Mouse (Mus musculus) hindbrain, embryonic 10.5 days (tissue): ENCODE results near the gene Lrrc23. TPM values are rescaled to one million over a fixed set of nuclear protein-coding genes. Genes with fewer than 3 reads are reported as not detected.

Source experiments
- DNase-seq: peaks from one replicate; pipeline ENCODE4 v3.0.0-alpha.2; 2017; ENCODE audit warnings: low spot score
- H3K27ac ChIP-seq: fragments of 300-500 bp; sonication (generic); 2 replicates; pipeline ENCODE4 v1.5.1; 2016; ENCODE audit warnings: mild to moderate bottlenecking, moderate library complexity
- H3K27me3 ChIP-seq: fragments of 300-500 bp; sonication (generic); 2 replicates; pipeline ENCODE4 v1.6.1; 2016; ENCODE audit warnings: mild to moderate bottlenecking; ENCODE audit not compliant: poor library complexity, insufficient read depth, severe bottlenecking
- H3K36me3 ChIP-seq: fragments of 300-500 bp; sonication (generic); 2 replicates; pipeline ENCODE4 v1.6.1; 2016; ENCODE audit warnings: mild to moderate bottlenecking, moderate library complexity
- H3K4me1 ChIP-seq: fragments of 300-500 bp; sonication (generic); replicated peaks from 2 replicates; pipeline ENCODE4 v1.6.1; 2016; ENCODE audit warnings: mild to moderate bottlenecking
- H3K4me3 ChIP-seq: fragments of 300-500 bp; sonication (generic); 2 replicates; pipeline ENCODE4 v1.5.1; 2016; ENCODE audit warnings: mild to moderate bottlenecking, moderate library complexity
- H3K9me3 ChIP-seq: fragments of 300-500 bp; sonication (generic); 2 replicates; pipeline ENCODE4 v1.6.1; 2016; ENCODE audit warnings: mild to moderate bottlenecking, moderate library complexity
- WGBS: fragments of 180-500 bp; shearing (Covaris S2); methylation state at CpG from one replicate; pipeline ENCODE4 v1.1.7; 2016; 5-methylcytosine and 5-hydroxymethylcytosine counted together
- polyA plus RNA-seq: library from polyadenylated mRNA; unstranded; fragments of >200 nt; fragmentation: Nextera tagmentation; extraction: Ambion mirVana; gene quantifications from 2 replicates; pipeline ENCODE4 v1.2.1, GENCODE M21; 2016

Gene Lrrc23
- polyA plus RNA-seq, 1 experiment from 2014 or later: 4.8 TPM

DNA sequence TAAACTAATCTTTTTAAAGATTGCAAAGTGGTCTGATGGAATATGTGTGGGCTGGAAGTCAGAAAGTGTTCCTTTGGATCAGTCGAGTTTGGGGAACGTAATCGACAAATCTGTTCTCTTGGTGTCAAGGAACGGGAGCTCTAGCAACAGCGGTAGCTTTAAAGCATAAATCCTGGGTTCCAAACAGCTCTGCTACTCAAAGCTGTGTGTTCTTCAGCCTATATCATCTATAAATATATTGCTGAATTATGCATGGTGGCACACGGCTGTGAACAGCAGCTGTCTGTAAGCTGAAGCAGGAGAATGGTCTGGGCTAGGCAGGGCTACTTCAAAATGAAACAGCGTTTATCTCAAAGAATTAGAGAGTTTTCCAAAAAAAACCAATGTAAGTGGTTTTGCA lies 1.4 kb upstream of the Lrrc23 start:
- WGBS: 88% methylated on average over 7 of the region's 7 CpGs
- Histone ChIP-seq H3K4me1 (peaks cover 29% of the 10 kb centered on the region), H3K36me3 (no peaks in the 10 kb centered on the region), H3K27me3 (peaks cover 34% of the 10 kb centered on the region), H3K27ac (no peak overlapping the region), H3K9me3 (no peaks in the 10 kb centered on the region), H3K4me3 (no peak overlapping the region)
- DNase-seq: no peak

DNA sequence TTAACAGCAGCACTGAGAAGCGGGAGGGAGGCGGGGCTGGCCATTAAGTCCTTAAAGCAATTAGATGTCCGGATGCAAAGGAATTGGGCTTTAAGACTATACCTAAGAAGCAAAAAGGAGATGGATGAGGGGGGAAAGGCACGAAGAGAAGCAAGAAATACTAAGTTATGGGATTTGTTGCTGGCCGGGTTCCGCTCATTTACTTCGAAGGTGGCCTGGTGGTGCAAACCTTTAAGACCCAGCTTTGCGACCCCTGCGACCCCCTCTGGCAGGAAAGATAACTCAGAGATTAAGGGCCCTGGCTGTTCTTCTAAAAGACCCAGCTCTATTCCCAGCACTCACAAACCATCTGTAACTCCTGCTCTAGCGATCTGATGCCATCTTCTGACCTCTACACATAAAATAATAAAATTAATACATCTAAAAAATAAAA lies 473 bp upstream of the Lrrc23 start:
- no peaks in the 10 kb centered on the region for H3K9me3 ChIP-seq
- 3% methylated on average over 10 of the region's 10 CpGs for WGBS
- H3K36me3 ChIP-seq: no peaks in the 10 kb centered on the region
- no peak for DNase-seq
- H3K4me3 ChIP-seq: peak overlapping the region; percentile 53
- H3K4me1 ChIP-seq: peaks cover 29% of the 10 kb centered on the region
- peak overlapping the region; percentile 60 for H3K27ac ChIP-seq
- H3K27me3 ChIP-seq: peaks cover 34% of the 10 kb centered on the region

DNA sequence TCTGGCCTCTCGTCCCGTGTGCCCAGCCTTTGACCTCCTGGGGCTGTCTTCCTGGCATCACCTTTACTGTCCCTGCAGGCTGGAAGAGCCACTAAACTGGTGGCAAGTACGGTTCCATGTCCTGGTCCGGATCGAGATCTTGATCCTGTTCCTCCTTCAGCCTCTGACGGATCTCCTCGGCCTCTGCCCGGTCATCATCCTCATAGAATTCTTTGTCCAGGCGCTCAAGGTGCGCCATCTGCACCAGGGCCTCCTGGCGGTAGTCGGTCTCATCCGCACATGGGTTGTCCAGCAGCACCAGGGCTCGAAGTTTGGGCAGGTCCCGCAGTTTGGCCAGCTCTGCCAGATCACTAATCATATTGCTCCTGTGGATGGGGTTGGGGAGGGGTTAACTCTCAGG lies 9.0 kb downstream of the Lrrc23 start:
- Histone ChIP-seq H3K27ac (0 out of 2 replicates have a peak overlapping the region, but pooled peaks have one; percentile 82), H3K36me3 (no peaks in the 10 kb centered on the region), H3K27me3 (peaks cover 72% of the 10 kb centered on the region), H3K4me1 (peaks cover 43% of the 10 kb centered on the region), H3K4me3 (no peak overlapping the region), H3K9me3 (no peaks in the 10 kb centered on the region)
- DNase-seq: no peak
- WGBS: 87% methylated on average over 15 of the region's 15 CpGs

DNA sequence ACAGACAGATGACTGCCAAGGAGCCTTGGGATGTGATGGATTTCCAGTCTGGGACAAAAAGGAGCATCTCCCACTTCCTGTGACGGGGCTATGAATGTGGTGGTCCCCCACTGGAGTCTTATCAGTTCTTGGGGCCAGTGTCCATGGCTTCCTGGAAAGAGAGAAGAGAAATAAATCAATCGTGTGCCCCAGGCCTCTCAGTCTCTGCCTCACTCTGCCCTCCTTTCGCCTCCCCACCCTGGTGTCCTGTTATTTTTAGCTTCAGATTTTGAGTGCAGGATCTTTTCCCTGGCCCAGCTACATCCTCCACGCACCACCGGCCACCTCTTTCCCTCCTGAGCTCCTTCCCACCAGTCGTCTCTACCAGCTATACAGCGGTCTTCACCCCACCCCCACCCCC lies 9.5 kb downstream of the Lrrc23 start:
- H3K27ac ChIP-seq: peak overlapping the region; percentile 82; the same call in 1 of the 2 replicates
- peak overlapping the region; percentile 65 for H3K4me3 ChIP-seq
- H3K36me3 ChIP-seq: no peaks in the 10 kb centered on the region
- WGBS: 62% methylated on average over 7 of the region's 7 CpGs
- H3K4me1 ChIP-seq: peaks cover 43% of the 10 kb centered on the region
- peaks cover 72% of the 10 kb centered on the region for H3K27me3 ChIP-seq
- no peaks in the 10 kb centered on the region for H3K9me3 ChIP-seq
- DNase-seq: no peak

DNA sequence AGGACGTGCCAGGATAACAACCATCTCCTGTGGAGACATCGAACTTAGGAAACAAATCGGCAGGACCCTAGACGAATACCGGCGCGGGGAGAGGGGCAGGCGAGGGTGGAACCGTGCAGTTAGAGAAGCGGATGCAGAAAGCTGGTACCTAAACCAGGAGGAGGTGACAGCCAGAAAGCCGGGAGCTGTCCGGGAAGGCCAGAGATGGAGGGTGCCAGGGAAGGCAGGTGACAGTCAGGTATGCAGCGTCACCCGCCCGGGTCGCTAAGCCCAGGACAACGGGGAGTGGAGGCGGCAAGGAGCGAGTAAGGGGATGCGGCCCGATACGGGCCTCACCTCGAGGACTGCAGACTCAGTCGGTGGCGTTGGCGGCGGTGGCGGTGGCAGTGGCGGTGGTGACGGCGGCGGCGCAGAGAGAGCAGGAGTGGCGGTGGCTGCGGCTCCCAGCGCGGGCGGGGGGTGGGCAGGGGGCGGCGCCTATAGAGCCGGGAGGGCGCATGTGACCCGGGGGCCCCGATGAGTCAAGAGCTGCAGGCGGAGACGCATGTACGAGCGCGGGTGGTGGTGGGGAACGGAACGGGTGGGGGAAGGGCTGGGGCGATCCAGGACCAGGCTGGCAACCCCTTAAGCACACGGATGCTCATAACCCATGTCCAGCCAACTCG lies 10.3 kb downstream of the Lrrc23 start, which contains the start of gene Eno2:
Eno2 (minus strand) TSS at position 573 of the 665 bp plus-strand sequence.
- peak within 1 kb of the TSS; percentile 65 for H3K4me3 ChIP-seq
- H3K36me3 ChIP-seq: no peaks in the 10 kb centered on the region
- peak; percentile 60 for DNase-seq
- H3K27me3 ChIP-seq: peaks cover 74% of the 10 kb centered on the region
- peaks cover 43% of the 10 kb centered on the region for H3K4me1 ChIP-seq
- H3K9me3 ChIP-seq: no peaks in the 10 kb centered on the region
- 1% methylated on average over 54 of the region's 54 CpGs for WGBS
- H3K27ac ChIP-seq: peak within 1 kb of the TSS; percentile 82

DNA sequence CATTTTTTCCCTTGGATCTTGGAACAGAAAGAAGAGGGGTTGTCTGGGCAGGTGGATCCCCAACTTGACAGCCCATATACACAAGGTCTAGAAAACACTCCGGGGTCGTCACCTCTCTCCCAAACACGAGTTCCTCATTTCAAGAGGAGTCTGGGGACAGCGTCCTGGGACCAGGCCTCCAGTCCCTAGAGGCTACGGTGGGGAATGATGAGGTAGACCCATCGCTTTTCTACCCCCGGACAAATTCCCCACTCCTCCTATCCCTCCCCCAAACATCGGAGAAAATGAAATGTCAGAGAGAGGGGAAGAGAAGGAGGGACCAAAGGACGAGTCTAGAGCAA lies 10.9 kb downstream of the Lrrc23 start:
- H3K9me3 ChIP-seq: no peaks in the 10 kb centered on the region
- H3K27me3 ChIP-seq: peaks cover 80% of the 10 kb centered on the region
- H3K4me1 ChIP-seq: peaks cover 44% of the 10 kb centered on the region
- peak overlapping the region; percentile 65 for H3K4me3 ChIP-seq
- DNase-seq: no peak
- no peaks in the 10 kb centered on the region for H3K36me3 ChIP-seq
- H3K27ac ChIP-seq: 0 out of 2 replicates have a peak overlapping the region, but pooled peaks have one; percentile 53
- WGBS: 2% methylated on average over 9 of the region's 9 CpGs

DNA sequence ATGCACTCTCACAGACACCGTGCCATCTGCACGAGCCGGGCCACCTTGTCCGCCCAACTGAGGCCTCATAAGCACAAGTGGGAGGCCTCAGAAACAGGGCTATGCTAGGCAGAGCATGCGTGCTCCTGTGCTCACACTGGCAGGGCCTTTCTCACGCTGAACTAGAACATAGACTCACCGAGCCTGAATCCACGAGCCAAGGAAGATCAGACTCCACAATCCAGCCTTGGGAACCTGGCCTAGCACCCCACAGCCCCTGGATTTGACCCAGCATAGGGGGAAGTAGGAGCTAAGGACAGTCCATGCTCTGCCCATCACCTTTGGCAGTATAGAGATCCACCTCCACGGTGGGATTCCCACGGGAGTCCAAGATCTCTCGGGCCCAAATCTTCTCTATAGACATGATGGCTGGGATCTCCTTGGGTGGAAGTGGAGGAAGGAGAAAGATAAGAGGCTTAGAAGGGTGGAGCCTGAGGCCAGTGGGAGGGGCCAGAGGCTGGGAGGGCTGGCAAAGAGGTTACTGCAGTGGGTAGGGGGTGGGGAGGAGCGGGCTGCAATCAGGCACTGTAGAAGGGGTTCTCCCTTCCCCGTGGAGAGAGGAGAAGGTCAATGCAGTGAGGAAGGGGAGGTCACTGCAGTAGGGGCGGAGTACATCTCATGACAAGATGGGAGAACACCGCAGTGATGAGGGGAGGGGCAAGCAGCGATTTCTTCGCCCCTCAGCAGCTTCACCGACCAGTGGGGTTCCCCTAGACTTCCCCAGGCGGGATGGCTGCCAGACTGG lies 11.4 kb downstream of the Lrrc23 start:
- H3K36me3 ChIP-seq: no peaks in the 10 kb centered on the region
- no peaks in the 10 kb centered on the region for H3K9me3 ChIP-seq
- peak; percentile 14 for DNase-seq
- H3K4me1 ChIP-seq: peaks cover 48% of the 10 kb centered on the region
- H3K4me3 ChIP-seq: peak overlapping the region; percentile 65
- H3K27ac ChIP-seq: peak overlapping the region; percentile 53; the same call in 1 of the 2 replicates
- WGBS: 18% methylated on average over 19 of the region's 19 CpGs
- peaks cover 81% of the 10 kb centered on the region for H3K27me3 ChIP-seq

DNA sequence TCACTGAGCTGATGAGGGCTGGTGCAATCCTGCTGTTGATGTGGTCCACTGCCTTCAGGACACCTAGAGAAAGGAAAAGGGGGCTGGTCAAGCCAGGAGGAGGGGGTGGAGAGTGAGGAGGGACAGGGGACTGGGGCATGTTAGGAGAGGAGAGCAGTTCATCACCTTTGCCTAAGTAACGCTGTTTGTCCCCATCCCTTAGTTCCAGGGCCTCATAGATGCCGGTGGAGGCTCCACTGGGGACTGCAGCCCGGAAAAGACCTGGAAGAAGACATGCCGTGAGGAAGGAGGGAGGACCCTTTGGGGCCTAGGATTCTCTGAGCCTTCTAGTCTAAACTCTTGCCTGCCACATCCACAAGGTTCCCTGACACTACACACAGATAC lies 12.0 kb downstream of the Lrrc23 start:
- Histone ChIP-seq H3K9me3 (no peaks in the 10 kb centered on the region), H3K27ac (peak overlapping the region; percentile 53), H3K4me1 (peaks cover 48% of the 10 kb centered on the region), H3K27me3 (peaks cover 81% of the 10 kb centered on the region), H3K4me3 (0 out of 2 replicates have a peak overlapping the region, but pooled peaks have one; percentile 65), H3K36me3 (no peaks in the 10 kb centered on the region)
- DNase-seq: no peak
- 31% methylated on average over 4 of the region's 4 CpGs for WGBS

DNA sequence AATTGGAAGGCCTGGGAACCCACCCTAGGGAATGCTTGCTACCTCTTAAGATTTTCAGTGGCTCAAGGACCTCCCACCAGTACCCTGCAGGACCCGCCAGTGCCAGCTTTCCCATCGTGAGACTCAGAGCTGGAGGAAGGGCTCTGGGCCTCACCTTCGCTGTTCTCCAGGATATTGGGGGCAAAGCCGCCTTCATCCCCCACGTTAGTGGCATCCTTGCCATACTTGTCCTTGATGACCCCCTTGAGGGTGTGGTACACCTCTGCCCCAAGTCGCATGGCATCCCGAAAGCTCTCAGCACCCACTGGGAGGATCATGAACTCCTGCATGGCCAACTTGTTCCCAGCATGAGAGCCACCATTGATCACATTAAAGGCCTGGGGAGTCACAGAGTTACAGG lies 13.6 kb downstream of the Lrrc23 start:
- H3K4me1 ChIP-seq: peaks cover 48% of the 10 kb centered on the region
- no peaks in the 10 kb centered on the region for H3K36me3 ChIP-seq
- H3K4me3 ChIP-seq: no peak overlapping the region
- H3K27ac ChIP-seq: no peak overlapping the region
- WGBS: 82% methylated on average over 7 of the region's 7 CpGs
- no peak for DNase-seq
- H3K27me3 ChIP-seq: peaks cover 81% of the 10 kb centered on the region
- H3K9me3 ChIP-seq: no peaks in the 10 kb centered on the region

DNA sequence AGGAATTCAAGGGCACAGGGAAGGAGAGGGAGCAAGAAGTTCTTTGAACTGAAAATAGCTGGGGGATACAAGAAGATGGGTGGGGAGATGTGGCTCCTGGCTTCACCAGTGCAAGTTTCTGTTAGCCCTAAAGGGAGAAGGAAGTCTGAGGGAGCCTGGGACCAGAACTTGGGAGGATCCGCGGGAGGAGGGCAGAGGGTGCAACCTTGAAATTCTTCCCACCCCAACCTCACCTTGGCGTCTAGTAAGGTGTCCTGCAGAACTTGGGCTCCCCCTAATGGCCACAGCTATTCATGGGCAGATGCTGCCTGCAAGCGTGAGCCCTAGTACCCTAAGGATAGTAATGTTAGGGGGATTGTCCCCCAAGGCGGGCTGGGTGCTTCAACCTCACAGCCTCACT lies 20.3 kb downstream of the Lrrc23 start:
- no peaks in the 10 kb centered on the region for H3K36me3 ChIP-seq
- no peaks in the 10 kb centered on the region for H3K9me3 ChIP-seq
- H3K27ac ChIP-seq: peak overlapping the region; percentile 98
- H3K4me3 ChIP-seq: peak overlapping the region; percentile 87
- peak; percentile 83 for DNase-seq
- H3K27me3 ChIP-seq: peaks cover 30% of the 10 kb centered on the region
- WGBS: 5% methylated on average over 5 of the region's 5 CpGs
- peaks cover 45% of the 10 kb centered on the region for H3K4me1 ChIP-seq

DNA sequence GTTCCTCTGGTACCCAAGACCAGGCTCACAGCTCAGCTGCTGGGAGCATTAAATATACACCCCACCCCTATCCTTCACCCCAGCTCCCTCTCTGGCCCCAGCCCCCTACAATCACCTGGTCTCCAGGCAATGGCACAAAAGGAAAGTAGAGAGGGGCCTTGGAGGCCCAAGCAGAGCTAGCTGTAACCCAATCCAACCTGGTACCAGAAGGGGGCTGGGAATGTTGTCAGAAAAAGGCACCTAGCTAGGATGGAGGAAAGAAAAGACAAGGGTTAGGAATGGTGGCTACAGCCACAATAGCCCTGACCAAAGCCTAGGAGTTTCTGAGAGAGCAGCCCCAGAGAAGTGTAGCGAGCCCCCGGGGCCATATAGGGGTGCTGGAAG lies 20.7 kb downstream of the Lrrc23 start:
- Histone ChIP-seq H3K27me3 (peaks cover 26% of the 10 kb centered on the region), H3K4me3 (peak overlapping the region; percentile 87), H3K4me1 (peaks cover 49% of the 10 kb centered on the region), H3K36me3 (no peaks in the 10 kb centered on the region), H3K27ac (peak overlapping the region; percentile 98), H3K9me3 (no peaks in the 10 kb centered on the region)
- WGBS: 70% methylated on average over 2 of the region's 2 CpGs
- peak; percentile 11 for DNase-seq

DNA sequence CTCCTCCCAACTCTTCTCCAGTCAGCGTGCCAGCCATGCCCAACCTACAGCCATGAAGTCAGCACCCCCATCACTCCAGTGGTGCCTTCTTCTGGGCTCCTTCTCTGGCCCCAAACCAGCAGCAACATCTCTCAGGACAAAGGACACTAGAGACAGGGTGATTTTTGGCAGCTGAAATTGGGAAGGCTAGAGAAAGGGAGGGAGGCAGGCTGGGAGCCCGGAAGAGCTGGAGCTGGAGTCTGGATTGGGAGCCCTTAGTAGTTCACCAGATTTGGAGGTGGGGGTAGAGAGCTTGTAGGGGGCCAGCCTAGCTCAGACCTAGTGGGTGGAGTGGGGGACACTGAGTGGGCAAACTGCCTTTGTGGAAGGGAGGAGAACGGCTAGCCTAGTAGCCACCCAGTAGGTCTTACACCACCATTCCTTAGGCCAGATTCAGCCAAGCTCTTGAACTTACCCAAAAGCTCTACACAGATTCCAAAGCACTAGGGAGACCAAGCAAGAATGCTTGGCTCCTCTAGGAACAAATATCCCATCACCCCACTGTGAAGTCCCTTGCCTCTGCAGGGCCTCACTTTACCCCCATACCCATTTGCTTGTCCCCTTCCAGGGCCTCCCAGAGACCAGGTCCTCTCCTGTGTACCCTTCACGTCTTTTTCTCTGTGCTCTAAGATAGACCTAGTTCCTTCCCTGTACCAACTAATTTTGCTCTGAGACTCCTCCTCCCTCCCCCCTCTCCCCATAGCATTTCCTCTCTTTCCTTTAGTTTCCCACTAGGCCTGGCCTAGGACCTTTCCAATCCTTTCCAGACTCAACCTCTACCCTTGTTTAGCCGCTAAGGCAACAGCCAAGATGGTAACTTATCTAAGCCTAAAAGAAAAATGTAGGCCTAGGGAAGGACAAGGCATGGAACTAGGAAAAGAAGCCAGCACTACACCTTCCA lies 21.3 kb downstream of the Lrrc23 start:
- H3K4me1 ChIP-seq: peaks cover 48% of the 10 kb centered on the region
- H3K9me3 ChIP-seq: no peaks in the 10 kb centered on the region
- peak overlapping the region; percentile 98 for H3K27ac ChIP-seq
- H3K4me3 ChIP-seq: peak overlapping the region; percentile 87
- H3K27me3 ChIP-seq: peaks cover 19% of the 10 kb centered on the region
- WGBS: 20% methylated on average over 5 of the region's 5 CpGs
- H3K36me3 ChIP-seq: peaks cover 6% of the 10 kb centered on the region; the same call in 1 of the 2 replicates
- DNase-seq: peak; percentile 70
